Mouse (Mus musculus): Measurements from ENCODE around the gene Cd300lf.

GRCm38 (mm10) chr11:115104769-115105563 is 28.8 kb downstream of the Cd300lf start:
- no peak for TF ChIP-seq CTCF (IDR thresholded peaks at IDR 0.05; ENCODE audit: control insufficient read depth, insufficient read depth, insufficient read length)
- TF ChIP-seq CEBPB (IDR thresholded peaks at IDR 0.05; ENCODE audit: low read depth), result no peak
- no peak for TF ChIP-seq MAX (IDR thresholded peaks at IDR 0.05)
- no peak for TF ChIP-seq MYOG (IDR thresholded peaks at IDR 0.05; ENCODE audit: control insufficient read depth, extremely low read depth, insufficient read length)
- TF ChIP-seq USF1 (IDR thresholded peaks at IDR 0.05; ENCODE audit: low read depth), result no peak
- no peak for TF ChIP-seq FOSL1 (IDR thresholded peaks at IDR 0.05; ENCODE audit: insufficient read depth, low read length, poor library complexity, severe bottlenecking)
